Mouse (Mus musculus) CH12.LX (cell line): Measurements from ENCODE around the gene Rtl4. TPM values are rescaled to one million over a fixed set of nuclear protein-coding genes. Genes with fewer than 3 reads are reported as not detected.

Experiments
- polyA plus RNA-seq: library from polyadenylated mRNA; unstranded; fragments of >175 nt; gene quantifications from 2 replicates; pipeline ENCODE4 v1.2.1, GENCODE M21; 2012; ENCODE audit warnings: low read depth; ENCODE audit not compliant: insufficient read length
- total RNA-seq, 2 experiments: library from RNA; depleted of rRNA; stranded (reverse); fragments of 300-350 nt in 1 of 2; fragments of >200 nt in 1 of 2; gene quantifications; 2 replicates each; pipeline ENCODE4 v1.2.3; 2012 to 2014

Gene Rtl4
- total and polyA plus RNA-seq, 3 experiments = not detected

Other genes with a start within 250 kb of the Rtl4 start
- gene Trpc5os, start 232.3 kb upstream of the Rtl4 start, total RNA-seq (2012; rRNA removed) = 0.08 and 0.17 TPM in 2 replicates
- gene Trpc5os, start 232.3 kb upstream of the Rtl4 start, total RNA-seq (2014; rRNA removed) = 0.40 and 0.72 TPM in 2 replicates
- 0.15 and 0.17 TPM in 2 replicates for gene Trpc5os, start 232.3 kb upstream of the Rtl4 start, polyA plus RNA-seq
- not detected in 2 replicates for gene Trpc5, start 727 bp upstream of the Rtl4 start, total RNA-seq (2012; rRNA removed)
- not detected in 2 replicates for gene Trpc5, start 727 bp upstream of the Rtl4 start, total RNA-seq (2014; rRNA removed)
- gene Trpc5, start 727 bp upstream of the Rtl4 start, polyA plus RNA-seq = not detected in 2 replicates